Comparison of ENCODE assay signal across 16 mouse cellular contexts in the genomic region with DNA sequence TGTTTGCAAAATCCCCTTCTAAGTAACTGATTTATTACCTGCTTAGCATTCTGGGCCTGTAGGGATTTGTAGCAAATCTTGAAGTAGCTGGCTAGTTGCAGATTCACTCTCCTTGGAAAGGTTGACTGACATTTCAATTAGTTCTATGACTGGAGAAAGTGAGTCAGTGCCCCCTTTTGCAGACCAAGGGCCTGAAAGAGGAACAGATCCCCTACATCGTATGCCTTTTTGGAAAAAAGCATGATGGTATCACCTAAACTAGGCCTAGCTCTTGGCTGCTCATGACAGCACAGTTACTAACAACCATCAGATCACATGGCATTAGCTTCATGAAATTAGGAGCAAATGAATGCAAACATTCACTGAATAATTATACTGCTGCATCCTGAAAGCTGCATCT.
"Had no signal": no experiment of that assay in that cellular context is flagged by ENCODE, and none has a peak within 500 bp of the region (broad histone marks: within the 10 kb centered on the region; RNA-seq: fewer than 3 reads in every experiment).

No protein-coding gene starts in this region.

- H3K4me1 ChIP-seq: neural tube, embryonic 13.5 days; neural tube, embryonic 15.5 days; stomach, embryonic 15.5 days had no signal

- H3K4me2 ChIP-seq: neural tube, embryonic 13.5 days; neural tube, embryonic 15.5 days; stomach, embryonic 15.5 days had no signal

- H3K27me3 ChIP-seq: neural tube, embryonic 15.5 days; stomach, embryonic 15.5 days had no signal

- H3K4me3 ChIP-seq: neural tube, embryonic 13.5 days; neural tube, embryonic 15.5 days; stomach, embryonic 15.5 days had no signal

- H3K9ac ChIP-seq: neural tube, embryonic 13.5 days; neural tube, embryonic 15.5 days; stomach, embryonic 15.5 days had no signal

- DNase-seq: retina, postnatal 1 day; right cerebral cortex, adult 18-20 months; right cerebral cortex, postnatal 14 days; right cerebral cortex, postnatal 25 days; right cerebral cortex, postnatal 4 days; spleen, adult 18-20 months; thymus, adult 18-20 months; thymus, adult 2 months; thymus, postnatal 14 days; thymus, postnatal 25 days; thymus, postnatal 36 days; thymus, postnatal 4 days had no signal

- H3K27ac ChIP-seq: neural tube, embryonic 13.5 days; neural tube, embryonic 15.5 days; stomach, embryonic 15.5 days; stomach, postnatal 0 days had no signal

- H3K9me3 ChIP-seq: neural tube, embryonic 13.5 days; neural tube, embryonic 15.5 days; stomach, embryonic 15.5 days had no signal

- H3K36me3 ChIP-seq: neural tube, embryonic 13.5 days; neural tube, embryonic 15.5 days; stomach, embryonic 15.5 days had no signal
